Mouse (Mus musculus) hindbrain, embryonic 14.5 days (tissue): ENCODE data around the gene Rexo5. TPM values are rescaled to one million over a fixed set of nuclear protein-coding genes. Genes with fewer than 3 reads are reported as not detected.
A peak's percentile ranks its signal among the peaks of the same experiment; 100 is the strongest.

Source experiments
- ATAC-seq: fragments of 200-750 bp; cut with Nextera tagmentation; 2 replicates; pipeline ENCODE4 v1.8.0; 2017; ENCODE audit warnings: moderate number of reproducible peaks, mild to moderate bottlenecking, moderate TSS enrichment, moderate library complexity; ENCODE audit not compliant: low FRiP score
- DNase-seq: peaks from one replicate; pipeline ENCODE4 v3.0.0-alpha.2; 2015; ENCODE audit warnings: low spot score
- H3K27ac ChIP-seq: fragments of 300-500 bp; sonication (generic); 2 replicates; pipeline ENCODE4 v1.5.1; 2014; ENCODE audit warnings: mild to moderate bottlenecking, moderate library complexity
- H3K27me3 ChIP-seq: fragments of 300-500 bp; sonication (generic); 2 replicates; pipeline ENCODE4 v1.6.1; 2014; ENCODE audit warnings: mild to moderate bottlenecking, low read length, mixed read lengths; ENCODE audit not compliant: control insufficient read depth, insufficient read depth
- H3K36me3 ChIP-seq: fragments of 300-500 bp; sonication (generic); replicated peaks from 2 replicates; pipeline ENCODE4 v1.6.1; 2014; ENCODE audit not compliant: control insufficient read depth, insufficient read depth
- H3K4me1 ChIP-seq: fragments of 300-500 bp; sonication (generic); replicated peaks from 2 replicates; pipeline ENCODE4 v1.6.1; 2014; ENCODE audit warnings: antibody characterized with exemption, low read length, mixed read lengths; ENCODE audit not compliant: control insufficient read depth, insufficient read depth
- H3K4me2 ChIP-seq: fragments of 300-500 bp; sonication (generic); replicated peaks from 2 replicates; pipeline ENCODE4 v1.6.1; 2014; ENCODE audit warnings: mild to moderate bottlenecking, moderate library complexity
- H3K4me3 ChIP-seq: fragments of 300-500 bp; sonication (generic); replicated peaks from 2 replicates; pipeline ENCODE4 v1.5.1; 2014; ENCODE audit warnings: mild to moderate bottlenecking, low read length
- H3K9ac ChIP-seq: fragments of 300-500 bp; sonication (generic); 2 replicates; pipeline ENCODE4 v1.6.1; 2014
- H3K9me3 ChIP-seq: fragments of 300-500 bp; sonication (generic); 2 replicates; pipeline ENCODE4 v1.6.1; 2016; ENCODE audit warnings: low read length; ENCODE audit not compliant: control insufficient read depth
- WGBS: fragments of 180-500 bp; shearing (Covaris S2); extraction: QIAGEN DNeasy Blood & Tissue Kit; methylation state at CpG from one replicate; pipeline ENCODE4 v1.1.7; 2014; 5-methylcytosine and 5-hydroxymethylcytosine counted together
- polyA plus RNA-seq: library from polyadenylated mRNA; unstranded; fragments of >200 nt; fragmentation: Nextera tagmentation; extraction: Ambion mirVana; gene quantifications from 2 replicates; pipeline ENCODE4 v1.2.1, GENCODE M21; 2014

Gene Rexo5
- polyA plus RNA-seq, 1 experiment from 2014 or later = 9.1 TPM

GRCm38 (mm10) chr7:119808723-119809122, 14.9 kb downstream of the Rexo5 start:
- ATAC-seq (no peak), DNase-seq (no peak)
- Histone ChIP-seq H3K9me3 (no peaks in the 10 kb centered on the region), H3K4me3 (no peak overlapping the region), H3K27ac (no peak overlapping the region), H3K36me3 (0 out of 2 replicates have a peak, but pooled peaks cover 12% of the 10 kb centered on the region), H3K4me1 (no peaks in the 10 kb centered on the region), H3K4me2 (no peak overlapping the region), H3K27me3 (no peaks in the 10 kb centered on the region), H3K9ac (no peak overlapping the region)
- 97% methylated on average over 3 of the region's 3 CpGs for WGBS

- no peaks in the 10 kb centered on the region for H3K4me1 ChIP-seq
- no peaks in the 10 kb centered on the region for H3K36me3 ChIP-seq
- no peak overlapping the region for H3K9ac ChIP-seq
- no peak overlapping the region for H3K4me2 ChIP-seq
- H3K9me3 ChIP-seq = no peaks in the 10 kb centered on the region
- H3K27ac ChIP-seq = no peak overlapping the region
- WGBS = 97% methylated on average over 1 of the region's 1 CpGs
- H3K27me3 ChIP-seq = no peaks in the 10 kb centered on the region
- no peak for DNase-seq
- H3K4me3 ChIP-seq = no peak overlapping the region
- no peak for ATAC-seq
These were observed 41.6 kb downstream of the Rexo5 start for GRCm38 (mm10) chr7:119835371-119835770.

- ATAC-seq (no peak), DNase-seq (no peak)
- Histone ChIP-seq H3K27ac (no peak overlapping the region), H3K4me3 (no peak overlapping the region), H3K9ac (no peak overlapping the region), H3K4me1 (no peaks in the 10 kb centered on the region), H3K9me3 (no peaks in the 10 kb centered on the region), H3K27me3 (no peaks in the 10 kb centered on the region), H3K4me2 (no peak overlapping the region), H3K36me3 (no peaks in the 10 kb centered on the region)
- 96% methylated on average over 4 of the region's 4 CpGs for WGBS
These were observed 42.4 kb downstream of the Rexo5 start for GRCm38 (mm10) chr7:119835996-119836777.

- Histone ChIP-seq H3K27me3 (no peaks in the 10 kb centered on the region), H3K9me3 (no peaks in the 10 kb centered on the region), H3K27ac (no peak overlapping the region), H3K9ac (no peak overlapping the region), H3K4me2 (no peak overlapping the region), H3K4me3 (no peak overlapping the region), H3K4me1 (no peaks in the 10 kb centered on the region), H3K36me3 (no peaks in the 10 kb centered on the region)
- ATAC-seq (no peak), DNase-seq (no peak)
- 95% methylated on average over 4 of the region's 4 CpGs for WGBS
These were observed 48.1 kb downstream of the Rexo5 start for GRCm38 (mm10) chr7:119841820-119842449.

- no peak overlapping the region for H3K9ac ChIP-seq
- no peaks in the 10 kb centered on the region for H3K27me3 ChIP-seq
- DNase-seq = no peak
- 0 out of 2 replicates have a peak, but pooled peaks cover under 1% of the 10 kb centered on the region for H3K36me3 ChIP-seq
- no peak overlapping the region for H3K4me2 ChIP-seq
- ATAC-seq = no peak
- no peaks in the 10 kb centered on the region for H3K9me3 ChIP-seq
- no peak overlapping the region for H3K4me3 ChIP-seq
- 94% methylated on average over 2 of the region's 2 CpGs for WGBS
- H3K4me1 ChIP-seq = no peaks in the 10 kb centered on the region
- no peak overlapping the region for H3K27ac ChIP-seq
These were observed 51.7 kb downstream of the Rexo5 start for GRCm38 (mm10) chr7:119845541-119845940.

GRCm38 (mm10) chr7:119847396-119847795, 53.6 kb downstream of the Rexo5 start:
- H3K9me3 ChIP-seq = no peaks in the 10 kb centered on the region
- H3K36me3 ChIP-seq = 0 out of 2 replicates have a peak, but pooled peaks cover 4% of the 10 kb centered on the region
- H3K4me3 ChIP-seq = no peak overlapping the region
- H3K9ac ChIP-seq = no peak overlapping the region
- H3K27ac ChIP-seq = no peak overlapping the region
- no peaks in the 10 kb centered on the region for H3K4me1 ChIP-seq
- DNase-seq (no peak), ATAC-seq (no peak)
- 93% methylated on average over 2 of the region's 2 CpGs for WGBS
- H3K4me2 ChIP-seq = no peak overlapping the region
- H3K27me3 ChIP-seq = no peaks in the 10 kb centered on the region

GRCm38 (mm10) chr7:119849096-119849495, 55.3 kb downstream of the Rexo5 start:
- no peak for ATAC-seq
- WGBS = 0% methylated on average over 1 of the region's 1 CpGs

GRCm38 (mm10) chr7:119850737-119851136, 56.9 kb downstream of the Rexo5 start:
- H3K4me3 ChIP-seq = no peak overlapping the region

More at GRCm38 (mm10) chr7:119849096-119849495, 55.3 kb downstream of the Rexo5 start:
- no peak overlapping the region for H3K4me2 ChIP-seq
- no peak overlapping the region for H3K9ac ChIP-seq
- peak; percentile 79 for DNase-seq
- no peaks in the 10 kb centered on the region for H3K9me3 ChIP-seq
- H3K36me3 ChIP-seq = 0 out of 2 replicates have a peak, but pooled peaks cover 4% of the 10 kb centered on the region
- no peak overlapping the region for H3K27ac ChIP-seq
- H3K27me3 ChIP-seq = no peaks in the 10 kb centered on the region
- no peaks in the 10 kb centered on the region for H3K4me1 ChIP-seq
- H3K4me3 ChIP-seq = no peak overlapping the region

GRCm38 (mm10) chr7:119852494-119852893, 58.7 kb downstream of the Rexo5 start:
- Histone ChIP-seq H3K36me3 (peaks cover 21% of the 10 kb centered on the region), H3K9ac (no peak overlapping the region), H3K27ac (no peak overlapping the region), H3K9me3 (no peaks in the 10 kb centered on the region), H3K4me1 (no peaks in the 10 kb centered on the region), H3K4me3 (no peak overlapping the region), H3K27me3 (no peaks in the 10 kb centered on the region), H3K4me2 (no peak overlapping the region)
- DNase-seq (no peak), ATAC-seq (no peak)

More at GRCm38 (mm10) chr7:119850737-119851136, 56.9 kb downstream of the Rexo5 start:
- Histone ChIP-seq H3K36me3 (0 out of 2 replicates have a peak, but pooled peaks cover 7% of the 10 kb centered on the region), H3K27ac (no peak overlapping the region), H3K4me1 (no peaks in the 10 kb centered on the region), H3K27me3 (no peaks in the 10 kb centered on the region), H3K9ac (no peak overlapping the region), H3K9me3 (no peaks in the 10 kb centered on the region), H3K4me2 (no peak overlapping the region)
- 87% methylated on average over 5 of the region's 5 CpGs for WGBS
- DNase-seq (no peak), ATAC-seq (no peak)
